Mouse (Mus musculus) forebrain, embryonic 16.5 days (tissue): ENCODE results near the gene Tbx3. TPM values are rescaled to one million over a fixed set of nuclear protein-coding genes. Genes with fewer than 3 reads are reported as not detected.

Experiments used
- ATAC-seq: fragments of 200-750 bp; cut with Nextera tagmentation; 2 replicates; pipeline ENCODE4 v1.8.0; 2017; ENCODE audit warnings: mild to moderate bottlenecking, moderate library complexity
- H3K27ac ChIP-seq: fragments of 300-500 bp; sonication (generic); 2 replicates; pipeline ENCODE4 v1.5.1; 2014; ENCODE audit warnings: low read length, control low read depth
- H3K27me3 ChIP-seq: fragments of 300-500 bp; sonication (generic); replicated peaks from 2 replicates; pipeline ENCODE4 v1.6.1; 2014; ENCODE audit warnings: low read length; ENCODE audit not compliant: control insufficient read depth, insufficient read depth
- H3K36me3 ChIP-seq: fragments of 300-500 bp; sonication (generic); 2 replicates; pipeline ENCODE4 v1.6.1; 2014; ENCODE audit not compliant: control insufficient read depth, insufficient read depth
- H3K4me1 ChIP-seq: fragments of 300-500 bp; sonication (generic); replicated peaks from 2 replicates; pipeline ENCODE4 v1.6.1; 2014; ENCODE audit warnings: low read length; ENCODE audit not compliant: control insufficient read depth, insufficient read depth
- H3K4me2 ChIP-seq: fragments of 300-500 bp; sonication (generic); 2 replicates; pipeline ENCODE4 v1.6.1; 2014; ENCODE audit warnings: mild to moderate bottlenecking, low read length, control low read depth
- H3K4me3 ChIP-seq: fragments of 300-500 bp; sonication (generic); replicated peaks from 2 replicates; pipeline ENCODE4 v1.5.1; 2014; ENCODE audit warnings: mild to moderate bottlenecking, low read length, control low read depth
- H3K9ac ChIP-seq: fragments of 300-500 bp; sonication (generic); replicated peaks from 2 replicates; pipeline ENCODE4 v1.6.1; 2014; ENCODE audit warnings: low read depth, low read length, control low read depth
- H3K9me3 ChIP-seq: fragments of 300-500 bp; sonication (generic); 2 replicates; pipeline ENCODE4 v1.6.1; 2016; ENCODE audit warnings: low read length; ENCODE audit not compliant: control insufficient read depth
- WGBS: fragments of 180-500 bp; shearing (Covaris S2); extraction: QIAGEN DNeasy Blood & Tissue Kit; methylation state at CpG from one replicate; pipeline ENCODE4 v1.1.7; 2014; 5-methylcytosine and 5-hydroxymethylcytosine counted together
- polyA plus RNA-seq: library from polyadenylated mRNA; unstranded; fragments of >200 nt; fragmentation: Nextera tagmentation; extraction: Ambion mirVana; gene quantifications from 2 replicates; pipeline ENCODE4 v1.2.1, GENCODE M21; 2015

Gene Tbx3
- polyA plus RNA-seq, 1 experiment from 2014 or later = 3.0 TPM

GRCm38 (mm10) chr5:119708850-119709585 is 38.5 kb downstream of the Tbx3 start:
- H3K27ac ChIP-seq = no peak overlapping the region
- no peak overlapping the region for H3K4me3 ChIP-seq
- WGBS = 78% methylated on average over 14 of the region's 14 CpGs
- no peaks in the 10 kb centered on the region for H3K4me1 ChIP-seq
- peaks cover 52% of the 10 kb centered on the region for H3K27me3 ChIP-seq
- no peak for ATAC-seq
- H3K9me3 ChIP-seq = no peaks in the 10 kb centered on the region
- no peaks in the 10 kb centered on the region for H3K36me3 ChIP-seq
- no peak overlapping the region for H3K9ac ChIP-seq
- no peak overlapping the region for H3K4me2 ChIP-seq

- no peaks in the 10 kb centered on the region for H3K4me1 ChIP-seq
- no peaks in the 10 kb centered on the region for H3K9me3 ChIP-seq
- H3K27ac ChIP-seq = no peak overlapping the region
- no peak overlapping the region for H3K4me3 ChIP-seq
- H3K36me3 ChIP-seq = no peaks in the 10 kb centered on the region
- 11% methylated on average over 18 of the region's 18 CpGs for WGBS
- no peak overlapping the region for H3K4me2 ChIP-seq
- ATAC-seq = no peak
- H3K9ac ChIP-seq = no peak overlapping the region
- peaks cover 51% of the 10 kb centered on the region for H3K27me3 ChIP-seq
Observed at GRCm38 (mm10) chr5:119709826-119710559, 39.5 kb downstream of the Tbx3 start.

GRCm38 (mm10) chr5:119710756-119711155 is 40.3 kb downstream of the Tbx3 start:
- Histone ChIP-seq H3K27ac (no peak overlapping the region), H3K36me3 (no peaks in the 10 kb centered on the region), H3K27me3 (peaks cover 48% of the 10 kb centered on the region), H3K4me2 (no peak overlapping the region), H3K4me1 (no peaks in the 10 kb centered on the region), H3K9me3 (no peaks in the 10 kb centered on the region), H3K9ac (no peak overlapping the region), H3K4me3 (no peak overlapping the region)
- ATAC-seq = no peak
- 13% methylated on average over 7 of the region's 7 CpGs for WGBS

GRCm38 (mm10) chr5:119711626-119712025 is 41.2 kb downstream of the Tbx3 start:
- Histone ChIP-seq H3K4me1 (no peaks in the 10 kb centered on the region), H3K27me3 (peaks cover 46% of the 10 kb centered on the region), H3K9ac (no peak overlapping the region), H3K9me3 (no peaks in the 10 kb centered on the region), H3K36me3 (no peaks in the 10 kb centered on the region), H3K4me3 (no peak overlapping the region), H3K27ac (no peak overlapping the region), H3K4me2 (no peak overlapping the region)
- no peak for ATAC-seq
- WGBS = 84% methylated on average over 5 of the region's 5 CpGs

- peak overlapping the region; percentile 20; the same call in 1 of the 2 replicates for H3K4me2 ChIP-seq
- H3K4me1 ChIP-seq = no peaks in the 10 kb centered on the region
- H3K36me3 ChIP-seq = no peaks in the 10 kb centered on the region
- WGBS = 4% methylated on average over 22 of the region's 22 CpGs
- H3K27me3 ChIP-seq = peaks cover 37% of the 10 kb centered on the region
- no peak for ATAC-seq
- no peak overlapping the region for H3K4me3 ChIP-seq
- no peak overlapping the region for H3K9ac ChIP-seq
- no peaks in the 10 kb centered on the region for H3K9me3 ChIP-seq
- no peak overlapping the region for H3K27ac ChIP-seq
Observed at GRCm38 (mm10) chr5:119712679-119713246, 42.3 kb downstream of the Tbx3 start.

- Histone ChIP-seq H3K4me1 (no peaks in the 10 kb centered on the region), H3K9me3 (no peaks in the 10 kb centered on the region), H3K4me2 (no peak overlapping the region), H3K27ac (no peak overlapping the region), H3K36me3 (no peaks in the 10 kb centered on the region), H3K27me3 (no peaks in the 10 kb centered on the region), H3K9ac (no peak overlapping the region), H3K4me3 (no peak overlapping the region)
- ATAC-seq = no peak
- 12% methylated on average over 11 of the region's 11 CpGs for WGBS
Observed at GRCm38 (mm10) chr5:119720471-119721265, 50.2 kb downstream of the Tbx3 start.

GRCm38 (mm10) chr5:119732978-119733377 is 62.5 kb downstream of the Tbx3 start:
- Histone ChIP-seq H3K4me2 (no peak overlapping the region), H3K9ac (no peak overlapping the region), H3K36me3 (no peaks in the 10 kb centered on the region), H3K27ac (no peak overlapping the region), H3K4me3 (no peak overlapping the region), H3K27me3 (no peaks in the 10 kb centered on the region), H3K4me1 (no peaks in the 10 kb centered on the region), H3K9me3 (no peaks in the 10 kb centered on the region)
- WGBS = 71% methylated on average over 7 of the region's 7 CpGs
- no peak for ATAC-seq
